Mouse (Mus musculus) lung, postnatal 4 days (tissue): ENCODE data around the gene P2rx5.
A peak's percentile ranks its signal among the peaks of the same experiment; 100 is the strongest.

Source experiments
- DNase-seq, 2 experiments: peaks; one replicate each; pipeline ENCODE4 v3.0.0; 2021

Gene P2rx5

DNA sequence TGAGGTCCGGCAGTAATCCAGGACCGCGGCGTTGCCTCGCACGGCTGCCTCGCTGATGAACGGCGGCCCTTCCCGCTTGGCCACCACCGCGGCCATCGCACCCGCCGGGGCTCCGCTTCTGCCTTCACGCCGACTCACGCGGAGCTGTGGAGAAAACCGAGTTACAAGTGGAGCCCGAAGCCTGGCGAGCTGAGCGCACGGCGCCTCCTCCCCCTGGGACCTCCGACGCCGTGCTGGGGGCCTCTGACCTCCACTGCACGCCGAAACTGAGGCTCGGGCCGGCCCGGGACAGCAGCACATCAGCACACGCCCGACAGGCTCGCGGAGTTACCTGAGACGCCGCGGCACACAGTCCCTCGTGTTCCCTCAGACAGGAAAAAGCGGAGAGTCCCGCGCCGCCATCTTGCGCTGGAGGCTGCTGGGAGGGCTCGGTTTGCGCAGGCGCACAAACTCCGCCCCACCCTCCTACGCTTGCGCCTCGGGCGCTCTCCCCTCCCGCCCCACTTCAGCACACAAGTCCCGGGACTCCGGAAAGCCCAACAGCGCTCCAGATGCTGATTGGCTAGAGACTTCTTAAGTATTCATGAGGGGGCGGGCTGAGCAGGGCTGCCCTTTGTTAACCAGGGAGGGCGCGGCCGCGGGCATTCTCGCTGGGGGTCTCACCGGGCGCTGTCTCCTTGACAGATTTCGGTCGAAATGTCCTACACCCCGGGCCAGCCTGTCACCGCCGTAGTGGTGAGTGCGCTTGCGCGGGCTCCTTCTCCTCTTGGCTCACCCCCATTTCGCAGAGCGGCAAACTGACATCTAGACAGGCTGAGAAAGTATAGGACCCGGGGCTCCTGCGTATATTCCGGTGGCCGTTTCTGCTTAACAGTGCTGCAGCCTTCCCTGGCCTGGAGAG, 16.6 kb downstream of the P2rx5 start, which contains the start of the genes Emc6 and Tax1bp3:
Gene Emc6 (minus strand): TSS at position 430 of the 901 bp plus-strand sequence.
Gene Tax1bp3 (plus strand): TSS at position 476 of the 901 bp plus-strand sequence.
- DNase-seq: peak; percentile 98

DNA sequence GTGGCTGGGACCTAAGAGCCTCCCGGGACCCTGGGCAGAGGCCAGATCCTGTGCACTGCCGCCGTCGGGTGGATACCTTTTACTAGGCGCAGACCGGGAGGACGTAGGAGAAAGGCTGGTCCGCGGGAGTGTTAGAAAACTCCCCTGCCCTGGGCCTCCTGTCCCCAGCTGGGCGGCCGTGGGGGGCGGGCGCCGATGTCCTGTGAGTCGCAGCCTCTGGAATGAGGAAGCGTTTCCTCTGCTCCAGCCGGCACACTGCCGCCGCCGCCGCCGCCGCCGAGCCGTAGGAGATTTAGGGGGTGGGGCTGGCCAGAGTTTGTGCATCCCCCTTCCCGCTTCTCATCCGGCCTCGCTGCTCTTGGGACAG, 17.3 kb downstream of the P2rx5 start:
- peak; percentile 89 to 95 for DNase-seq

DNA sequence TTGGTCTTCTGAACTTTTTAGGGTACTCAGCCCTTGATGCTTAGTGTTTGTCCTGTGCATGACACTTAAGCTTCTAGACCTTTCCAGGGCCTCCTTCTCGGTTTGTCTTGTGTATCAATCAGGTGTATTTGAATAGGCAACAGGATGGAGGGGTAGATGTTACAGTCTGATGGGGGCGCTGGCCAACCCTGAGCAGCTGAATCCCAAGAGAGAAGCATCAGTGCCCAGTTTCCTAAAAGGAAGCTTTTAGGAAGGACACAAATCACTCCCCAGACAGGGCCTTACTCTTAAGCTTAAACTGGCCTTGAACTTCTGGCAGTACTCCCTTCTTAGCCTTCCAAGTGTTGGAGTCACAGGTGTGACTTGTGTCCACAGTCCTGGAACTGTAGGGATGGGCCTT, 17.7 kb downstream of the P2rx5 start:
- DNase-seq: no peak

- peak in 1 of 2 experiments; percentile 18 for DNase-seq
These were observed 25.8 kb downstream of the P2rx5 start for GRCm38 (mm10) chr11:73185872-73186615.

GRCm38 (mm10) chr11:73187231-73187630, 27.0 kb downstream of the P2rx5 start:
- peak in 1 of 2 experiments; percentile 17 for DNase-seq

DNA sequence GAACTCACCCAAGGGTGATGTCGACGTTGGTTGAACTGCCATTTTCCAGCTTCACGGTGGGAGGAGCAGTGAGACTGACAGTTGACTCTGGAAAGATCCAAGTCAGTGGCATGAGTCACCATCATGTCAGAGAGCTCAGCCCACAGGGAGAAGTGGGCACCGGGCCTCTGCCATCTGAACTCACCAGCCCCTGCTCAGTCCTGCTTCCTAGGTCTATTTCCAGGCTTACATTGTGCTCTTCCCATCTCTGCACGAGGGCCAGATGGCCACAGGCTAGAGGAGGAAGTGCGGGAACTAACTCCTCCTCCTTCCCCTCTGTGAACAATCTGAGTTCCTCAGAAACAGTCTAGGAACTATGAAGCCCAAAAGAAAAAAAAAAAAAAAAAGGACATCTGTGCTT, 32.8 kb downstream of the P2rx5 start:
- peak in 1 of 2 experiments; percentile 26 for DNase-seq

- no peak for DNase-seq
These were observed 34.2 kb downstream of the P2rx5 start for GRCm38 (mm10) chr11:73194444-73194843.

DNA sequence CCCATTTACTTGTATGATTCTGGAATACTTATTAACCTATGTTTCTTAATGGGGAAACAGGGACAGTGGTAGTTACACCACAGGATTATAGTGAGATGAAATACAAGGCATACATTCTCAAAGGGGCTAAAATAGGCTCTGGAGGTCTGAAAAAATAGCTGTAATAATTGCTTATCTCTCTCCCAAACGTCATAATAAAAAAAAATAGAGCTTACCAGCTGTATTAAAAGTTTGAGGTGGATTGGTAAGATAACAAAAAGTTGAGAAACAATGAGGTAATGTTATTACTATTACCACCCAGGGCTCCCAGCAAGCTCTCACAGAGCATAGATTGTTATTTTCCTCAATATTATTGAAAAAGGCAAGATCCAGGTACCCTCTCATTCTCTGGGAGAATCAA, 38.0 kb downstream of the P2rx5 start:
- no peak for DNase-seq

DNA sequence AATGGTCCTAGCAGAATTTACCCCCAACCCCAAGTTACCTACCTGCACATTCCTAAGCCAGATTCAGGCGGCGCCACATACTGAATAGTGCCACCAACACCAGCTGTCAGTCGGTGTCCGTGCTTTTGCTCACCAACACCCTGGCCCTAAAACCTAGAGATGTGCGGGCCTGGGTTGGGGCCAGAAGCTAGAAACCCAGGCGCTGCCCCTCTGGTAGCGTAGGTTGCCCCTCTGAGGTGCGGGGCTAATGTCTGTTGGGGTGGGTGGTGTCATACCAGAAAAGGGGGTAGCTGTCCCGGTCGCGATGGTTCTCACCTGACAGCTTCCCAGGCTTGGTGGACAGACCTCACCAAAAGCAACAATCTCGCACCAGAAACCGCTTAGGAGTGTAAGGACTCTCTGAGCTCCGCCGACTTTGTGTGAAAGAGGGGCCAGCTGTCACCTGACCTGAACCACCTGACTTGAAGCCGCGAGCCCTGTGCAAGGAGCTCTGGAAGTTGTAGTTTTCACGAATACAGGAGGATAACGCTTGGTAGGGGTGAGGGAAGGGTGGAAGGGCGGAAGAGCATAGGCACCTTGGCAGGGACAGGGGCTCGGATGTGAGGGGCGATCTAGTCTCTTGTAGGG, 38.5 kb downstream of the P2rx5 start, which contains the start of gene Ctns:
Gene Ctns (minus strand): TSS at position 440 of the 627 bp plus-strand sequence.
- peak; percentile 86 to 88 for DNase-seq

DNA sequence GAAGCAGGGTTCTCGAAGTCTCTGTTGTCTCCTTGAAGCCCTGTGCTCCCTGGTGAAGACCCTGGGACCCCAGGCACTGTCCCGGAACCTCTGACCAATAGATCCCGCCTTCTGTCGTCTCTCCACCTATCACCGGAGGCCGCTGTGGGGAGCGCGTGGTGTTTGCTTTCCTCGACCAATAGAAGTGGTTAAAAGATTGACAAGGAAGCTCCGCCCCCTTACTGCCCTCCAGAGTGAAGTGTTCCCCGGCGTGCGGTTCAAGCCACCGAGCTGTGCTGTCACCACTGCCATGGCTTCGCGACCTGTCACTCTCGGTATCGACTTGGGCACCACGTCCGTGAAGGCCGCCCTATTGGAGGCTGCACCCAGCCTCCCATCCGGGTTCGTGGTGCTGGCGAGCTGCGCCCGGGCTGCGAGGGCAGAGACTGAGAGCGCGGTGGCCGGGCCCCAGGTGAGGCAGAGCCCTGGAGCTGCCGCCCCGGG, 39.0 kb downstream of the P2rx5 start, which contains the start of gene Shpk:
Gene Shpk (plus strand): TSS at position 231 of the 483 bp plus-strand sequence.
- DNase-seq: peak; percentile 94 to 96

GRCm38 (mm10) chr11:73199879-73200278, 39.7 kb downstream of the P2rx5 start:
- DNase-seq: no peak

- no peak for DNase-seq
These were observed 40.8 kb downstream of the P2rx5 start for GRCm38 (mm10) chr11:73201021-73201420.

DNA sequence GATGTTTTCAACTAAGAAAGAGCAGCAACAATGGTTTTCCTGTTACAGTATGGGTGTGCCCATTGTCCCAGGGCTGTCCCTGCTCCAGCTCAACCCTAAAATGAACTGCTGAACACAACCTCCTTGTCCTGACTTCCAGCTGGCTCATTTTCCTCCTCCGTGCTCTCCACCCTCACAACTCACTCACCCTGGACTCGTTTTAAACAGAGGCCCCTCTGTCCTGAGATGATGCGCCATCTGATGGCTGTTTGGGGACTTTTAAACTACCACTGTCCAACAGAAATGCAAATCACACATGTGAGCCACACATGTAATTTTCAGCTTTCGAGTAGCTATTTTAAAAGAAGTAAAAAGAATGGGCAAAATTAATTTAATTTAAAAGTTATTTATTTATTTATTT, 41.4 kb downstream of the P2rx5 start:
- no peak for DNase-seq

DNA sequence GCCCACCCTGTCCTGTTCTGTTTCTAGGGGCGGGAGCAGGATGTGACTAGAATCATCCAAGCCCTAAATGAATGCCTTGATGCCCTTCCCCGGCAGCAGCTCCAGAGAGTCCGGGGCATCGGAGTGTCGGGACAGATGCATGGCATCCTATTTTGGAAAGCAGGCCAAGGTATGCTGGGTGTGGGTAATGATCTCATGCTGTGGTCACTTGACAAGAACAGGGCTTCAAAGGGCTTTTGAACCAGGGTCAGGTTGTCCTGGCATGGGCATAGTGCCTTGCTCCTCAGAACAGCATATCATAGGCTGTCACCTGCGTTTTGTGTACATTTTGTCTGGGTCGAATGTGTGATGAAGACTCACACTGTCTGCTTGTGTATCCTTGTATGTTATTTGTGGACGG, 43.7 kb downstream of the P2rx5 start:
- DNase-seq: no peak

- DNase-seq: no peak
These were observed 45.0 kb downstream of the P2rx5 start for GRCm38 (mm10) chr11:73205194-73205593.

GRCm38 (mm10) chr11:73207621-73208020, 47.4 kb downstream of the P2rx5 start:
- DNase-seq: no peak

- DNase-seq: no peak
These were observed 53.7 kb downstream of the P2rx5 start for GRCm38 (mm10) chr11:73213956-73214355.

GRCm38 (mm10) chr11:73219671-73220070, 59.5 kb downstream of the P2rx5 start:
- DNase-seq: no peak

DNA sequence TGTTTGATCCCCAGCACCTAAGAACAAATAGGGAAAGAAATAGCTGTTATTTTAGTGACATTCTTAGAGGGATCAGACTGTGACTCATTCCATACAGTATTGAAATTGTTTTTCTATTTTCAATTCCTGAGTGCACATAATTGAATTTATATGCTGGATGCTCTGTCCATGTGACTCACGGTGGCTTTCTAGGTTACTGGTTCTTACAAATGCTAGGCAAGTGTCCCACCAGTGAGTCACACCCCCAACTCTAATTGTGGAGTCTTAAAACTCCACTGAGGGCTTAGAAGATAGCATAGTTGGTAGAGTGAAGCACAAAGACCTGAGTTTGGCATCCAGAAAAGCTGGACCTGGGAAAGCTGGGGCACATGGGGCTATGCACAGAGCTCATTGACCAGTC, 60.4 kb downstream of the P2rx5 start:
- no peak for DNase-seq
